ENCODE assay signal across 20 mouse cellular contexts in the genomic region with DNA sequence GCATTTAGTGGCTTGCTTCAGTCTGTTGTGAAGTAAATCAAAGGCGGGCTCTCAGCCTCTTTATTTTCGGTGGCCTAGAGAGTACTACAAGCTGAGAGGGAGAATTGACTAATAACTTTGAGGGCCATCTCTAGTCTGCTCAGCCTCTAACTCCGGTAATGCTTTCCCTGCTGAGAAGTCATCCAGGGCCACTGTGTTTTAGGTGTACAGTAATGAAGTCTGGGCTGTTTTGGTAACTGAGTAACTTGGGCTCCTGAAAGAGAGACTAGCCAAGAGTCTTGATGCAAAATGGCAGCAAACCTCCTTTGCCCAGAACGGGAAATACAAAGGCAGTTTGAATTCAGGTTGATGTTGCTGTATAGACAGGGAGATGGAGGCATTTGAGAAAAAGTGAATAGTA.
"Had no signal": no experiment of that assay in that cellular context is flagged by ENCODE, and none has a peak within 500 bp of the region (broad histone marks: within the 10 kb centered on the region; RNA-seq: fewer than 3 reads in every experiment).

No protein-coding gene starts in this region.

- H3K4me2 ChIP-seq: intestine, embryonic 15.5 days; lung, embryonic 14.5 days; midbrain, embryonic 12.5 days; midbrain, embryonic 15.5 days; neural tube, embryonic 12.5 days; neural tube, embryonic 15.5 days had no signal

- H3K4me3 ChIP-seq: intestine, embryonic 15.5 days; layer of hippocampus, adult 2 months; left cerebral cortex, adult 2 months; midbrain, embryonic 12.5 days; midbrain, embryonic 15.5 days; neural tube, embryonic 12.5 days; neural tube, embryonic 15.5 days had no signal

- H3K36me3 ChIP-seq: intestine, embryonic 15.5 days; midbrain, embryonic 12.5 days; midbrain, embryonic 15.5 days; neural tube, embryonic 12.5 days; neural tube, embryonic 15.5 days had no signal

- H3K4me1 ChIP-seq: intestine, embryonic 15.5 days; neural tube, embryonic 12.5 days had no signal

- DNase-seq: layer of hippocampus, postnatal 36 days; liver, postnatal 0 days; lung, embryonic 14.5 days; right cerebral cortex, adult 18-20 months; right cerebral cortex, postnatal 14 days; right cerebral cortex, postnatal 4 days; thymus, adult 2 months; thymus, postnatal 25 days had no signal

- H3K27me3 ChIP-seq: intestine, embryonic 15.5 days; midbrain, embryonic 12.5 days; midbrain, embryonic 15.5 days; neural tube, embryonic 12.5 days; neural tube, embryonic 15.5 days had no signal

- ATAC-seq: hindbrain, embryonic 16.5 days; intestine, embryonic 15.5 days; liver, postnatal 0 days; lung, postnatal 0 days; midbrain, embryonic 15.5 days had no signal

- H3K27ac ChIP-seq: intestine, embryonic 15.5 days; layer of hippocampus, adult 2 months; left cerebral cortex, adult 2 months; liver, embryonic 14.5 days; macrophage; midbrain, embryonic 12.5 days; midbrain, embryonic 15.5 days; neural tube, embryonic 12.5 days; neural tube, embryonic 15.5 days; stomach, postnatal 0 days had no signal

- H3K9ac ChIP-seq: intestine, embryonic 15.5 days; liver, embryonic 14.5 days; liver, postnatal 0 days; lung, embryonic 14.5 days; midbrain, embryonic 12.5 days; midbrain, embryonic 15.5 days; neural tube, embryonic 12.5 days; neural tube, embryonic 15.5 days had no signal

- H3K9me3 ChIP-seq: intestine, embryonic 15.5 days; midbrain, embryonic 12.5 days; midbrain, embryonic 15.5 days; neural tube, embryonic 12.5 days; neural tube, embryonic 15.5 days had no signal
